Mouse (Mus musculus): ENCODE data around the gene Ube2m. TPM values are rescaled to one million over a fixed set of nuclear protein-coding genes. Genes with fewer than 3 reads are reported as not detected.

The Ube2m gene
- total and polyA plus RNA-seq, 2 experiments from 2014 or later = 146 to 383 TPM

DNA sequence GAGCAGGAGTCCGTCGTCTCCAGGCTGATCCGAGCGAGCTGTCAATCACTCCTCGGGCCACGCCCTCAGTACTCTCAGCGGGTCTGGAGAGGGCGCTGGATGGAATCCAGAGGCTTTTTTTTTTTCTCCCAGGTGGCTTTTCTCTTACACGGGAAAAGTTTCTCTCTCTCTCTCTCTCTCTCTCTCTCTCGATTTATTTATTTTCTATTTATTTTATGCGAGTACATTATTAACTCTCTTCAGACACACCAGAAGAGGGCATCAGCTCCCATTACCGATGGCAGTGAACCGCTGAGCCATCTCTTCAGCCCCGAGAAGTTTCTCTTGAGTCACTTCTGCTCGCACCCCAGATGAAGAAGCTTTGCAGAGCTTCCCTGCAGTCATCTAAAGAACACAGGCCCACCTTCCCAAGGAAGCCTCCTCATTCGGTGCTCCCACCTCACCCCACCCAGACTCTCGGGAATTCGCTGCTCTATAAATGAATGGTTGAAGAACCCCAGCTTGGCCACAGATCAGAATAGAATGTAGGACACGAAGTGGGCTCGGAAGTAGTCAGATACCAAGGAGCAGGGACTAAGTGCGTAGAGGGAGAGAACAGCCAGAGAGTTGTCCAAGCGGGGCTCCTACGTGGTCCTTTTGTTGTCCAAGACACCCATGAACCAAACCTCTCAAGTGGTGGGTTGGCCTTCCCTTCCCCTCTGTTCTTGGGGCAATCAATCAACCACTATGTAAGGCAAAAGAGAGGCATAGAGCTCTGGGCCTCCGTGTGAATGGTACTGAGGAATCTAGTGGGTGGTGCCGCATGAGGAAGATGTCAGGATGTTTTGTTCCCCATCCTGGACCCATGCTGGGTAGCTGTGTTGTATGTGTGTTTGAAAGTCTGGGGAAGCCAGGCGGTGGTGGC, 27.8 kb downstream of the Ube2m start, which contains the start of gene Zbtb45:
Zbtb45 (minus strand) TSS at position 30 of the 904 bp plus-strand sequence.
- DNase-seq (ENCODE audit: low spot score) (no peak), ATAC-seq (ENCODE audit: low FRiP score) (no peak)
- WGBS = 12% methylated on average over 25 of the region's 26 CpGs
- H3K4me3 ChIP-seq (ENCODE audit: low read depth, low read length) = peak within 1 kb of the TSS; percentile 71
- H3K4me2 ChIP-seq (ENCODE audit: low read depth, low read length, poor library complexity, severe bottlenecking) = peak within 1 kb of the TSS; percentile 66
- H3K9me3 ChIP-seq (ENCODE audit: low read length) = no peaks in the 10 kb centered on the region
- TF ChIP-seq CTCF (IDR thresholded peaks at IDR 0.05) = 0 out of 2 replicates have a peak, but pooled peaks have one; percentile 7
- H3K36me3 ChIP-seq (ENCODE audit: insufficient read depth, low read length) = peaks cover 24% of the 10 kb centered on the region
- H3K9ac ChIP-seq (replicated peaks; ENCODE audit: low read length, poor library complexity, severe bottlenecking) = peak within 1 kb of the TSS; percentile 89
- 0 out of 2 replicates have a peak, but pooled peaks cover 4% of the 10 kb centered on the region for H3K27me3 ChIP-seq (ENCODE audit: insufficient read depth, low read length)
- peak within 1 kb of the TSS; percentile 91 for H3K27ac ChIP-seq (ENCODE audit: low read depth, low read length)
- H3K4me1 ChIP-seq (ENCODE audit: insufficient read depth, low read length) = 0 out of 2 replicates have a peak, but pooled peaks cover 4% of the 10 kb centered on the region

DNA sequence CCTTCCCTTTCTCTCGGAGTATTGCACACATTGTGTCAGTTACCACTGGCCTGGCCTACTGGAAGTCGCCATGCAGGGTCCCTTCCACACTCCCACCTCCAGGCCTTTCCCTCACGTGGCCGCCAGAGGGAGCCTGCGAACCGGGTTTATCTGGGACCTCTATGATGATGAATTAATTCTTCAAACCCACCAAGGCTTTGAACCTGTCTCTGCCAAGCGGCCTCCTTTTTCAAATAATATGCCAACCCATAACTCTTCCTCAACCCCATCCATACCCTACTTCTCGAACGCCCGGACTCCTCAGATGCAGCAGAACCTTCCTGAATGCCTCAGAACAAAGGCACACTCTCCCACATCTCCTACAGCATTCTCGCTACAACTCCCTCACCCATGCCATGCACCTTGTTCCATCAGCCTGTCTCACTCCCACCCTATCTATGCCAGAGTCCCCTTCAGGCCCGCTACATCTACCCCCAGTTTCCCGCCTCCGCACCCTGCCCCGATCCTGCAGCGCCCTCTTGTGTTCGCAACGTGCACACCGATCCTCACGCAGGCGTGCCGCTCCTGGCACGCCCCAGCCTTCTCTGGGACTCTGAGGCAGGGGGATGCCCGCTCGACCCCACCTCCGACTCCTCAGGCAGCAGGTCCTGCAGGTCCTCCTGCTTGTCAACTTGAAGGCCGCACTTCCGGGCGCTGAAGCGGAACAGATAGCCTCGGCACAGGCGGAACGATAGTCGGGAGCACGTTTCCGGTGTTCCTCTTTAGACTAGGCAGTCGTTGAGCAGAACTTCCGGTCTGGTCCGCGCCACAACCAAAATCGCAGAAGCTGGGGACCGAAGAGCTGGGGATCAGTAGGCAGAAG, 28.7 kb downstream of the Ube2m start:
- peak overlapping the region; percentile 89 for H3K9ac ChIP-seq (replicated peaks; ENCODE audit: low read length, poor library complexity, severe bottlenecking)
- H3K9me3 ChIP-seq (ENCODE audit: low read length) = no peaks in the 10 kb centered on the region
- H3K4me2 ChIP-seq (ENCODE audit: low read depth, low read length, poor library complexity, severe bottlenecking) = peak overlapping the region; percentile 66
- H3K27ac ChIP-seq (ENCODE audit: low read depth, low read length) = peak overlapping the region; percentile 91
- 1% methylated on average over 42 of the region's 42 CpGs for WGBS
- peak overlapping the region; percentile 71 for H3K4me3 ChIP-seq (ENCODE audit: low read depth, low read length)
- 0 out of 2 replicates have a peak, but pooled peaks cover 4% of the 10 kb centered on the region for H3K4me1 ChIP-seq (ENCODE audit: insufficient read depth, low read length)
- DNase-seq (ENCODE audit: low spot score) (peak; percentile 98), ATAC-seq (ENCODE audit: low FRiP score) (peak; percentile 89)
- peak; percentile 84 for TF ChIP-seq CTCF (IDR thresholded peaks at IDR 0.05)
- H3K27me3 ChIP-seq (ENCODE audit: insufficient read depth, low read length) = 0 out of 2 replicates have a peak, but pooled peaks cover 4% of the 10 kb centered on the region
- H3K36me3 ChIP-seq (ENCODE audit: insufficient read depth, low read length) = peaks cover 27% of the 10 kb centered on the region

GRCm38 (mm10) chr7:13007341-13008092, 30.6 kb downstream of the Ube2m start:
- H3K4me2 ChIP-seq (ENCODE audit: low read depth, low read length, poor library complexity, severe bottlenecking) = no peak overlapping the region
- H3K4me3 ChIP-seq (ENCODE audit: low read depth, low read length) = peak overlapping the region; percentile 6; the same call in 1 of the 2 replicates
- H3K27me3 ChIP-seq (ENCODE audit: insufficient read depth, low read length) = no peaks in the 10 kb centered on the region
- ATAC-seq (ENCODE audit: low FRiP score) (no peak), DNase-seq (ENCODE audit: low spot score) (no peak)
- WGBS = 52% methylated on average over 55 of the region's 57 CpGs
- 0 out of 2 replicates have a peak overlapping the region, but pooled peaks have one; percentile 13 for H3K9ac ChIP-seq (replicated peaks; ENCODE audit: low read length, poor library complexity, severe bottlenecking)
- TF ChIP-seq CTCF (IDR thresholded peaks at IDR 0.05) = no peak
- H3K4me1 ChIP-seq (ENCODE audit: insufficient read depth, low read length) = 0 out of 2 replicates have a peak, but pooled peaks cover 4% of the 10 kb centered on the region
- peaks cover 27% of the 10 kb centered on the region for H3K36me3 ChIP-seq (ENCODE audit: insufficient read depth, low read length)
- no peak overlapping the region for H3K27ac ChIP-seq (ENCODE audit: low read depth, low read length)
- H3K9me3 ChIP-seq (ENCODE audit: low read length) = no peaks in the 10 kb centered on the region

DNA sequence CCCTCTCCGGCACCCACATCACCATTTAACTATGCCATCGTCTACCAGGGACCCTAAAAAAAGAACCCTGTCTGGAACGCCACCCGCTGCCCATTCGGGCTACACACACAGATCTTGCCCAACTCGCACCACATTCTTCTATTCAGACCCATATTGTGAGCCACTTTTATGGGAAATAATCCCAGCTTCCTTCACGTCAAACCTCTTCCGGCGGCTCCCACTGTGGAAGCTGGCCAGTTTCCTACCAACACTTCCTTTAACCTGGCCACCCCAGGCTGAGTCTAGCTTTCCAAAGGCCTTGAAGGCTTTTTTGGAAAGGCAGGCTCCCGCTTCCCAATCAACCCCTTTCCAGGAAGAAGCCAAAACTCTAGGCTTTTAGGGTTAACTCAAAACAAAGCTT, 31.5 kb downstream of the Ube2m start:
- H3K36me3 ChIP-seq (ENCODE audit: insufficient read depth, low read length) = peaks cover 27% of the 10 kb centered on the region
- no peak for TF ChIP-seq CTCF (IDR thresholded peaks at IDR 0.05)
- no peaks in the 10 kb centered on the region for H3K27me3 ChIP-seq (ENCODE audit: insufficient read depth, low read length)
- DNase-seq (ENCODE audit: low spot score) (no peak), ATAC-seq (ENCODE audit: low FRiP score) (no peak)
- no peak overlapping the region for H3K9ac ChIP-seq (replicated peaks; ENCODE audit: low read length, poor library complexity, severe bottlenecking)
- 87% methylated on average over 10 of the region's 10 CpGs for WGBS
- H3K4me2 ChIP-seq (ENCODE audit: low read depth, low read length, poor library complexity, severe bottlenecking) = no peak overlapping the region
- 0 out of 2 replicates have a peak, but pooled peaks cover 4% of the 10 kb centered on the region for H3K4me1 ChIP-seq (ENCODE audit: insufficient read depth, low read length)
- no peak overlapping the region for H3K4me3 ChIP-seq (ENCODE audit: low read depth, low read length)
- no peak overlapping the region for H3K27ac ChIP-seq (ENCODE audit: low read depth, low read length)
- no peaks in the 10 kb centered on the region for H3K9me3 ChIP-seq (ENCODE audit: low read length)

DNA sequence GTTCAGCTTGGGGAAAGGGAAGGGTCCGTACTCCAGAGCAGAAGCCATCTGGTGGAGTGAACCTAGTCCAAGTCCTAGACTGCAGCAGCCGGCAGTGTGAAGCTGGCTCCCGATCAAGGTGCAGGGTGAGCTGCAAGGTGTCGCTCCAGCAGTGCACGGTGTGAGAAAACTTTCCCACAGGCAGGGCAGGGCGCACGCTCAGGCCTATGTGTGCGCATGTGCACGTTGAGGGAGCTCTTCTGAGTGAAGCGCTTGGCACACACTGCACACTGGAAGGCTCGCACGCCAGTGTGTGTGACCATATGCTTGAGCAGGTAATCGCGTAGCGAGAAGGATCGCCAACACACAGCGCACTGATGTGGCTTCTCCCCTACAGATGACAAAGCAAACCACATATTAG, 32.1 kb downstream of the Ube2m start:
- peaks cover 27% of the 10 kb centered on the region for H3K36me3 ChIP-seq (ENCODE audit: insufficient read depth, low read length)
- WGBS = 89% methylated on average over 17 of the region's 17 CpGs
- no peak for ATAC-seq (ENCODE audit: low FRiP score)
- H3K27me3 ChIP-seq (ENCODE audit: insufficient read depth, low read length) = no peaks in the 10 kb centered on the region
- H3K4me2 ChIP-seq (ENCODE audit: low read depth, low read length, poor library complexity, severe bottlenecking) = no peak overlapping the region
- H3K9ac ChIP-seq (replicated peaks; ENCODE audit: low read length, poor library complexity, severe bottlenecking) = no peak overlapping the region
- H3K27ac ChIP-seq (ENCODE audit: low read depth, low read length) = no peak overlapping the region
- 0 out of 2 replicates have a peak, but pooled peaks cover 4% of the 10 kb centered on the region for H3K4me1 ChIP-seq (ENCODE audit: insufficient read depth, low read length)
- no peak overlapping the region for H3K4me3 ChIP-seq (ENCODE audit: low read depth, low read length)
- no peak for DNase-seq (ENCODE audit: low spot score)
- TF ChIP-seq CTCF (IDR thresholded peaks at IDR 0.05) = no peak
- no peaks in the 10 kb centered on the region for H3K9me3 ChIP-seq (ENCODE audit: low read length)
